Mouse (Mus musculus) c-Kit-positive CD71-negative TER-119-negative erythroid progenitor cells, embryonic 14.5 days (primary cell): Measurements from ENCODE around the gene Mob2.

Experiments used
- DNase-seq: peaks from one replicate; pipeline ENCODE4 v3.0.0-alpha.2; 2013; ENCODE audit warnings: low read depth

Mob2 gene

DNA sequence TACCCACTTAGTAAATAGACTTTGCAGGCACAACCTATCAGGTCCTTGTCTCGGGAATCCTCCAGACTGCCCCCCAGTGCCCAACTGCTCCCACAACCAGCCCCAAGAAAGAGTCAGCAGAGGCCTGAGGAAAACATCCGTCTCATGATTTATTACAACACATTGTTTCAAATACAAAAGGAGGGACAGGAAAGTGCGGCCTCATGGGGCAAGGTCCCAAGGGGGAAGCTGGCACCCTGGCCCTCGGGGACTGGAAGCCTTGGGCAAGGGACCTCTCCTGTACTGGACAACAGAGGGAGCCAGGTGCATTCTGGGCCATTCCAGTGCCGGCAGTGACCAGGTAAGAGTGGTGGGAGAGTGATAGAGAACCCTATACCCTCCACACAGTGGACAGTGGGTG is 18.5 kb upstream of the Mob2 start:
- no peak for DNase-seq

DNA sequence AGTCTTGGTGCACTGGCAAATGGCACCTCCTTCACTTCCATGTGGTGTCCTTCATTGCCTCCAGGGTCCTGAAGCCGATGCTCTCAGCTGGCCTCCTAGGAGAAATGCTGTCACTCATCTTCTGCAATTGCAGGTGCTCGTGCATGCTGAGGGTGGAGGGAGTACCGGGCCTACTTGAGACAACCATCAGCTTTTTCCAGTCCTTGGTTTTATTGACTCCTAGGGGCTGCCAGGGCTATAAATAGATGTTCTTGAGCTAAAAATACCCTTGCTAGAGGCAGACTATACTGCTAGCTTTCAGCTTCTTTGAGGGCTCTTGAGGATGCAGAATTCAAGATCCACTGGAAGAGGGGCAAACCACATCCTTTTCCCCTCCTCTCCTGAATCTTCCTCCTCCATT is 16.3 kb upstream of the Mob2 start:
- DNase-seq: no peak

DNA sequence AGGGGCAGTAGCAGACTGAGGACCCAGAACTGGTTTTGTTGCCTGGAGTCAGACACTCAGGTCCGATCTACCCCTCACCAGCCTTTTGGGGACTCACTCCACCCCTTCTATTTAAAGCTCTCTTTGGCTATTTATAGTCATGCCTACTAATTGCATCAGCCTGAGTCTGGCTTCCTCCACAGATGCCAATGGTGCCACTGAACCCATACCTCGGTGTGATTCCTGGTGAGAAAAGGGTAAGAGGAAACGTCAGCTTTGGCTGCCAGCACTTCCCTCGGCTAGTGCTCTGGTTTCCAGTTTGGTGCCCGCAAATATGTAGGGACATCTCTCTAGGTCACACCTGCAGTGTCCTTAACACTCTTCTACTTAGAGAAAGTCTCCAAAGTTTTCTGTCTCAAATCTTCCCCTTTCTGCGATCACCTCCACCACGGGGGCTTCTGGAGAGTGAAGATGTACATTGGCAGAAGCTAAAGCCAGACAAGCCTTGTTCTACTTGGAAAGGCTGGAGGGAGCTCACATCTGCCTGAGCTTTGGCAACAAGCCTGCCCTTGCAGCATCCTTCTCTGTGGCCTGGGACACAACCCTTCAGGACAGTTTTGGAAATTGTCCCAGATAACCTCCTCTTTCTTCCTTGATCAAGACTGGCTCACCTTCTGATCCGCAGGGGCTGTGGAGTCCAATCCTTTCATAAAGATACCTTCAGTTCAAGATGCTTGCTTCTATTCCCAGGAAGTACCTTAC is 13.5 kb upstream of the Mob2 start:
- no peak for DNase-seq

DNA sequence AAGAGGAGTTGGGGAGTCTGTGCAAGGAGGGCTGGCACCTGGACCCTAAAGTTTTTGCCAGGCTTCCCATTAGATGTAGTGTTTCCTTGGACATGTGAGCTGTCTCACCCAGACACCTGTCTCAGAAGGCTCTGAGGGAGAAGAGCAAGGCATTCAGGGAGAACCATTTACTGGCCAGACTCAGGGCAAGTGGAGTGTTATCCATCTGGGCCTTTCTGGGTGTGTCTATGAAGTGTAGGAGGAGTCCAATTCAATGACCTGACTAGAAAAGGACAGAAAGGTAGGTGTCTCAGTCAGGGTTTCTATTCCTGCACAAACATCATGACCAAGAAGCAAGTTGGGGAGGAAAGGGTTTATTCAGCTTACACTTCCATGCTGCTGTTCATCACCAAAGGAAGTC is 10.9 kb upstream of the Mob2 start:
- DNase-seq: no peak

DNA sequence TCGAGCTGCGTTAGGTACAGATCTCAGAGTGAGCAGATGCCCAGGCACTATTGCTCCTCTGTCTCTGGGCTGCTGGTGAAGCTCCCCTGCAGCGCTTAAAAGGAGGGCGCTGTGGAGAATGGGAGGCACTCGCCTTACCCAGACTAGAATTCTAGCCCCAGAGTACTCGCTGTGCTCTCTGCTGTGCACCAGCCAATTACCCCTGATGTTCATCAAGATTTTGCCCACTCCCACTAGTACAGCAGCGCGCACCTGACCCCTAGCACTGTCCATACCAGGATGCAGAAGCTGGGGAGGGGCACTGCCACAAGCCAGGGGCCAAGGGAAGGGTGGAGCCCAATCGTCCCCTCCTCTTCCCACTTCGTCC is 10.3 kb upstream of the Mob2 start:
- DNase-seq: no peak

DNA sequence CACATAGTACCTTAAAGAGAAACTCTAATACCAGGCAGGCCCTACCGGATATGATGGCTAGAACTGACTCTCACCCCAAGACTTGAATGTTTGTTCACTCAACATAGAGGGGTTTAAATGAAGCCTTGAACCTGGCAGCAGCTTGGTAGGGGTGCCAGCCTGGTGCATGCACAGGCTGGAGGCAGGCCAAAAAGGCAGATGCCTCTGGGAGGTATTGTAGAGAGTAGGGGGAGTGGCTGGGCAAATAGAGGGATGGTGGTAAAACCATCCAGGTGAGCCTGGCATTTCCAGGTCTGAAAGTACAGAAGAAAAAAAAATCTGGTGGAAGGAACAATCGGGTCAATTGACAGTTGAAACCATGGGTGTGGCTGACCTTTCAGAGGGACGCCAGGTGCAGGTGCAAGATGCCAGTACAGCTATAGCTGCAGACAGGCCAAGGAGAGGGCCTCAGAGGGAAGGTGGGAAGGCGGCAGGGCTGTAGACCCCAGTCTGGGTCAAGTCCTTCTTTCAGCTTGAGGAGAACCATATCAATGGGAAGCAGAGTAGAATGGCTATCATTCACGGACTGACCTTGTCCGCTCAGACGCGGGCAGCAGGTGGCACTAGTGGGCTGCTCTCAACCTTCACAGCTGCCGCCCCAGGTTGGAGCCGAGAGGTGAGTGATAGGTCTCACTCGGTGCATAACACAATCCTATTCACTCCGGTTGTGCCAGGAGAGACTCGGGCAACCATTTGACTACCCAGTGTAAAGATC is 9.8 kb upstream of the Mob2 start:
- no peak for DNase-seq

DNA sequence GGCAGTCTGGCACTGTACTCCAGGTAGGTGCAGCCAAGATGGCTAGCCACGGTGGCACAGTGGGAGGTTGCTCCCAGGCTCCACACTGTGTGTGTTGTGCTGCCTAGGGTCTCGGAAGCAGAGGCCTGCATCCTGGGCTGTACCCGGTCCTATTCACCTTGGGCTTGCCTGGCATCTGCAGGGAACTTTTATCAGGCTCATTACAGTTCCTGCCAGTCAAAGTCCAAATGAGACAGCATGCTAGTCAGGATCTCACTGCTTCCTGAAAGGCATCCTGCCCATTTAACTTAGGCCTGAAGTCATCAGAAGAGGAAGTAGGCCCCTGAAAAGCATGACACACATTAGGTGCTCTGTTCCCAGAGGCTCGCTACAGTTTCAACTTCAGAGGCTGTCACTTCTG is 7.6 kb upstream of the Mob2 start:
- no peak for DNase-seq

DNA sequence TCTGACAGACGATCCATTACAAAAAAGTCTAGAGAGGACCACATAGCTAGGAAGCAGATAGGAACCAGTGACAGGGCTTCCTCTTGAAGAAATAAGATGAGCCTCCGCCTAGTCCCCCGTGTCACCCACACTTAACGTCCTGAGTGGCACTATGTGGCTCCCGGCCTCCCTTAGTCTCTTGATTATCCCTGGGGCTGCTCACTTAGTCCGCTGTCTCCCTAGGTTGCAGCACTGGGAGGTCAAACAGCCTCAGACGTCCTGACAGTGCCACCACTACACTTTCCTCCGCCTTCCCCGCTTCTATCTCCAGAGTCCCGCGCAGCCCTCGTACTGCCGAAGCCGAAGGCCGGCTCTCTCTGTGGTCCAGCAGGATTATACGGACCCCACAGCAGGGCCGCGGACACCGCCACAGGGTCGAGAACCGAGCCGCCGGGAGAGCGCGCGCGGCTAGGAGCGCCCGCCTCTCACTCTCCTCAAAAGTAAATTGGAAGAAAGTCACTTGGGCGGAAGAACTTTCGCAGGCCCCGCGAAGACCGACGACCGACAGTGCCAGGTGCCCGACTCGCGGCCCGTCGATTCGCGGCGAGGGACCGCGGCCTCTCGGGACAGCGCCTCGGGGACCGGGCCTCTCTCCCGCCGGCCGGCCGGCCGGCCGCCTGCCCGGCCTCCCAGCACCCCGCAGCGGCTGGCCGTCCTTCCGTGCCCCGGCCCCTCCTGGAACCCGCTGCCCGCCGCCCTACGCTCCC is 507 bp downstream of the Mob2 start:
- no peak for DNase-seq

DNA sequence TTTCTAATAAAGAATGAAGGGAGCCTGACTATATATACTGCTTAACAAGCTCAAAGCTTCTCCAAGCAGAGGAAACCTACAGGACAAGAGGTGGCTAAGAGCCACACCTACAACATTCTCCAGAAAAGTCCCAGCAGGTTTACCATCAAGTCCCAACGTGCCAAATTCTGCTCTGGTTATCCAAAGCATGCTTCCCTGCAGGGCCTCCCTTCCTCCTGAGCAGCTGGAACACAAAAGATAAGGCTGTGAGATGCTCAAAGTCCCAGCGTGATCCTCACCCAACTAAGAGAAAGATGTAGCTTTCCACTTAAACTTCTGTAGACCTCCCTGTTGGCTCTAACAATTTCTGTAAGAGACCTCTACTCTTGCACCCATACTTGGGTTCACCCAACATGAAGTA is 1.8 kb downstream of the Mob2 start:
- no peak for DNase-seq

DNA sequence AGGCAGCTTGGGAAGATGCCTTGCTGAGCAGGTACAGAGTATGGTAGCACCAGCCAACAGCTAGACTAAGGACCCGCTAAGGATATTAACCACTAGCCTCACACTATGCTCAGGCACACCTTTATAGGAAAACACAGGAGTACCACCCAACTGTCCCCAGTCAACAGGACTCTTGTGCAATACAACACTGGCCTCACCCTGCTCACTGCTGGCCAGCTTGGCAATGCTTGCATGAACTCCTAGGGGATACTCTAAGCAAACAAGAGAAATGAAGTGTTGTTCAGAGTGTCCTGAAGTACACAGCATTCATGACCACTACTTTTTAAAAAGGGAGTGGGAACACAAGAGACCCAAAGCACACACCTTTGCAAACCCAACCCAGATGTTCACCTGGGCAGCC is 3.7 kb downstream of the Mob2 start:
- no peak for DNase-seq

DNA sequence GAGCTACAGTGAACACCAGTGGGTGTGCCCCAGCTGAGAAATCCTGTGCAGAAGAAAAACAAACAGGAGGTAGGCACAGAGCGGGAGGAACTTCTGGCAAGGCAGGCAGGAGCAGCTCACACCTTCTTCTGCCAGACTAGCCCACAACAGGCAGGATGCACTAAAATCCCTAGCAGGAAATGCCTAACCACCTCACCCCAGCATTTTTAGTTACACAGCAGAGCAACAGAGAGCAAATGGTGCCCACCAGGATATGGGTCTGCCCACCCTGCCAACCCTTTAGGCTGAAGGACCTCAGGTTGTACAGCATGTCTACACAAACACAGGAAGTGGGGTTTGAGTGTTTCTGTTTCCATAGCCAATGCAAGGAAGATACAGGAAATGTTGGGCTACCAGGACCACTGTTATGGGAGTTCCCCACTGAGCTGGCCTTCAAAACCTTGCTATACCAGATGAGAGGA is 4.2 kb downstream of the Mob2 start:
- DNase-seq: no peak

DNA sequence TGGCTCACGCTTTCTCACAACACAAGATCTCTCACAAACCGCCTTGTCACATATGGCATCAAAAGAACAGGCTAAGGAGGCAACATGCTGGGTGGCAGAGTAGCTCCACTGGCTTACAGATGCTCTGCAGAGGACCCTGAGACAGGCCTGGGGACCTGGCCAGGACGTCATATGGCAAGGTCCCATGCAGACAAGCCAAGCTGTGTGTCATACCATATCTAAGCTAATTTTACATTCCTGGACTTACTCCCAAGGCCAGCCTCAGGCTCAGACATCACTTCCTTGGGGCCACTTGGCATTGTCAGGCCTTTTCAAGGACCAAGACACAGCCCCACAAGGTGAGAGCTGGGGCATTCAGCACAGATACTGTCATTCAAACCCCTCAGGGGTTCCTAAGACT is 5.4 kb downstream of the Mob2 start:
- DNase-seq: no peak

DNA sequence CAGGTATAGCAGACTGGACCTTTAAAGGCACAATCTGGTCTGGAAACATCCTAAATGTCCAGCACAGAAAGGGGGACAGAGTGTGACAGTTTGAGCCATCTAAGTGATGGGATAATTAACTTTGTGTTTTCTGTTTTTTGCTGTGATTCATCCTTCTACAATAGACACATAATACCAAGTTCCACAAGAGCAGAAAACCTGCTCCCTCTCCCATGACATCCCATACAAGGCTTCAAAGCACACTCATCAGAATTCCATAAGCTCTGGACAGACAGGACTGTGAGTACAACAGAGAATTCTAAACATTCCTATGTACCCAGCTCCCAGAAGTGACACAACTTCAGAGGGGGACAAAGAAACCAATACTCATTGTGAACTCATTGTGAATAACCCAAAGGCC is 10.3 kb downstream of the Mob2 start:
- no peak for DNase-seq

DNA sequence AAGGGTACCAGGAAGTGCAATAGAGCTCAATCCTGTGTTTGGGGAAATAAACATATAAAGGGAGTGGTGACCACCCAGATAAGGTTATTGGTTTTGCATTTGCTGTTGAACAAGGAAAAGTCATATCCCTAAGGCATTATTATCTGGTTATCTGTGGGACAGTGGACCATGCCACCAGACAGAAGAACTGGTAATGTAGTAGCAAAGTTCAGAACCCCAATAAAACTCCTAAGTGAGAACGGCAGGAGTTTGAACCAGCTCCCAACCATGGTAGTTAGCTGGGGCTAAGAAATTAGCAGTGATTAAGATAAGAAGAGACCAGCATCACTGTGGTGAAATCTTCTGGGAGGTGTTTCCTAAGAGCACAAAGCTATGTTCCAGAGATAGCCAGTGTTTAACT is 14.9 kb downstream of the Mob2 start:
- DNase-seq: no peak

DNA sequence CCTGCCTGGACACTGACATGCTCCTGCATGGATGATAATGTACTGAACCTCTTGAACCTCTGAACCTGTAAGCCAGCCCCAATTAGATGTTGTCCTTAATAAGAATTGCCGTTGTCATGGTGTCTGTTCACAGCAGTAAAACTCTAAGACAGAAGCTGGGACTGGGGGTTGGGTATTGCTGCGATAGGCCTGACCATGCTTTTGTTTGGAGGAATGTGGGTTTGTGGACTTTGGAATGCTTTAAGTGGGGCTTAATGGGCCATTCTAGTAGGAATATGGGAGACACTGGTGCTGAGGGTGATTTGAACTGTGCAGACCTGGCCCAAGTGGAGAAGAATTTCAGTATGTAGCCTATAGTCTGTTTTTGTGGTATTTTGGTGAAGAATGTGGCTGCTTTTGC is 15.5 kb downstream of the Mob2 start:
- DNase-seq: no peak

DNA sequence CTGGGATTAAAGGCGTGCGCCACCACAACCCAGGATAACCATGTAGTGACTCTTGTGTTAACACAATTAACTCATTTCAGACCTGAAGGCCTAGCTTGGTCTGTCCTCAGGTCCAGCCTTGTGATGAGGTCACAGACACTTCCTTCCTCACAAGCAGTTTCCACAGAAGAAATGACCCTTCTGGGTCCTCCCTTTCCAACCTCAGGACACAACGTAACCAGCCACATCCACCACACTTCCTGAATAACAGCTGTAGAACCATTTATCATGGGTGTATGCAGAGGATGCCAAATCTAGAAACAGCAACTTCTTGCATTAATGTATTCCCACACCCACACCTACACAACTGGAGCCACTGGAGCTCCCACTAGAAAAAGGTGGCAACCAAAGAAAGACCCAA is 20.1 kb downstream of the Mob2 start:
- DNase-seq: no peak

DNA sequence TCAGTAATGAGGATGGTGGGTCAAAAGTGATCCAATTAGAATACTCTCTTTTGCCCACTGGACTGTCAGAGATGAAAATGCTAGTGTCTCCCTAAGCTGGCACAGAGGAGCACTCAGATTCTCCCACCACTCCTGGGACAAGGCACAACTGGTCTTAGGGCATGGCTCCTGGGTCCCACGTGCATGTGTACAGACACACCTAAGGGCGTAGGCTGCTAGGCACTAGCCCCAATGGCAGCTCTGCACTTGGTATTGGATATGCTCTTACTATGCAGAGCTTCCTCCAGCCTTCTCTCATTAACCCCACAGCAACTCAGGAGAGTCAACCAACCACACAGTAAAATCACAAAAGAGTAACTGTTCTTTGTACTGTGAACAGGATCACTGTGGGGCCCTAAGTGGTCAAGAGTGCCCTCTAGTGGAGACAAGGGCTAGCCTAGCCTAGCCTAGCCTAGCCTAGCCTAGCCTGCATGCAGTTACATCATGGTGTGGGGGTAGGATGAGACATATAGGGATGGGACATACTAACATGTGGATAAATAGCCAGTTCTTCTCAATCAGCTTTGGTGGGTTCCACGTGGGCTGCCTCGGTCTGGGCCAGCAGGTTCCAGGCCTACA is 23.2 kb downstream of the Mob2 start:
- peak; percentile 33 for DNase-seq

DNA sequence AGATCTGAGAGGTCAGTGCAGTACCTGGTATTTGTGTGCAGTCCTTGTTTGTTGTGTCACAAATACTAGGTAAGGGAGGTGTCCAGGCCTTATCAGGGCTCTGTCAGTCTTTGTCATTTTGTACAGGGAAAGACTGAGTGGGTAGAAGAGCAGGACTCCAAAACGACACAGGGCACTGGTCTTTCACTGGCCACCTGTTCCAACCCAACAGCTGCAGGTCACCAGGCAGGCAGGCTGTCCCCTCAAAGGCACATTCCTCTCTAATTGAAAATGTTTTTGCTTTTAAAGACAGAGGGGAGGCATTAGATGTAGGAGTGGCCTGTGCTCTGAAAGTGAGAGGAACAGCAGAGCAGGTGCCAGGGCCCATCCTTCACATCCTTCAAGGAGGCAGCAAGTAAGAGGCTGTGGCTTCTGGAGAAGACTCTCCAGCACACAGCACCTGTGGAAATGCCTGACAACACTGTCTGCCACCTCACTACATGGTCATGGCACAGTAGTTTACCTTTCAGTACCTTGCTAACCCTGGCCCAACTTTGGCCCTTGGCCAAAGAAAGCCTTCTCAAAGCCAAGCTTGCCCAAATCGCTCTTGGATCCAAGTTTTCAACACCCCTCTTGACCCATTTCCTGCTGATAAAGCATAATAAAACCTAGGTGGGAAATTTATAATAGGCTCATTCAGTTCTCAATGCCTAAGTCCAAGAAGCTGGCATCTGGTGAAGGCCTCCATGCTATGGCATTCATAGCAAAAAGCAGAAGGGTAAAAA is 25.6 kb downstream of the Mob2 start:
- DNase-seq: no peak

DNA sequence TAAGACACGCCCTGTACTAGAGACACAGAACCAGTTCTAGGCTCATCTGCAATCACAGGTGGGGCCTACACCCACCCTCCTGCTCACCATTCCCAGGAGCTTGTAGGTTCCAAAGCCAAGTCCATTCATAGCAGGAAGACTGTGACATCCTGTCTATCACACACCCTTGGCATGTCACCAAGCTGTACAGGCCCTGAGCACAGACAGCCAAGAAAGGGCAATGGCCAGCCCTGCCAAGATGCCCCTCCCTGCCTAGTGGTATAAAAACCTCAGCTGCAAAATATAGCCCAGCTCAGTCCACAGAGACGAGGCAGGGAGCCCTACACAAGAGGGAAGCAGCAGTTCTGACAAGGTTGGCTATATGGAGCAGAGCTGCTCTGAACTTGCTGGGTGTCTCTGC is 26.7 kb downstream of the Mob2 start:
- no peak for DNase-seq

DNA sequence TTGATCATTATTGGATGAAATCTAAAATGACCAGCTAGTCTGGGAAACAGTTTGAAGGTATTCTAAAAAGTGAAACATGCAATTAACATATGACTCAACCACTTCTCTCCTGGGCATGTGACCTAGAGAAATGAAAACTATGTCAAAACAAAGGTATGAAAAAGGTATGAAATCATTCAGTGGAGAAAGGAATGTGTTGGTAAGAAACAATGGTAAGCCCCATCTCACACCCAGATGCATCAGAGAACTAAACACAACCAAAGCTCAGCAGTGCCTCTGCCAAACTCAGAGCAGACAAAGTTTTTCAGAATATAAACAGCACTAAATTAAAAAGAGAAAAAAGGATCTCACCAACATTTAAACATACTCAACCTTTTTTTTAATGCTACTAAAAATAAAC is 30.8 kb downstream of the Mob2 start:
- no peak for DNase-seq

DNA sequence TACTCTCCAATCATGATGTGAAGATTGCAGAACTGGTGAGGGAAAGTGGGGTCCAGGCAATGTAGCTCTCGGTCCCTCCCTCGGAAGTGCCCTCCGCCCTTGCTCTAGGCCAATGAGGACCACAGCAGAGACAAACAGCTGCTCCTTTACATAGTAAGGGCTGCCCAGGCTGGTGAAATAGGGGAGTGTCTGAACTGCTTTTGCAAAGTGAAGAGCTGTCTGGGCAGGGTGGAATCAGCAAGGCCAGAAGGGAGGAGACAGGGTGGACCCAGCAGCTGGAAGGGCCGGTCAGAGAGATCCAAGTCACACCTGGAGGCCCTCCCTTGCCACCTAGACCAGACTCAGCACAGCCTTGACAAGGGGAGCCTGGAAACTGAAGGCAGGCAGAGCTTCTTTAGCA is 34.9 kb downstream of the Mob2 start:
- no peak for DNase-seq

DNA sequence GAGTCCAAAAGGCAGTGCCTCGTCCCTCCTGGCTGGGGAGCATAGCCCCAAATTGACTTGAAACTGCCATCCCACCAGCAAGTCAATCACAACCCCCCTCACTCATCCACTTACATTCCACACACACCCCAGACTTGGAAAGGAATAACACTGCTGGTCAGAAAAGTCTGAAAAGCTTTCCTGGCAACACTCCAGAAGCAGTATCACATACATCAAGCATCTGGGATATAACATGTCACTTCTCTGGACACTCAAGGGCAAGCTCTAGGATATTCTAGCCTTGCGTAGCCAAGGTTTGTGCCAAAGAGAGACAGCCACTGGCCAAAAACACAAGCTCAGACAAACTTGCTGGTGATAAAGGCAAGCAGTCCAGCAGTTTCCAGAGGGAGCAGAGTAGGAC is 35.7 kb downstream of the Mob2 start:
- DNase-seq: no peak
